Mouse (Mus musculus): Measurements from ENCODE around the gene Cadps. TPM values are rescaled to one million over a fixed set of nuclear protein-coding genes. Genes with fewer than 3 reads are reported as not detected.

Cadps gene
- total and polyA plus RNA-seq, 2 experiments: under 0.01 TPM; not detected in 1

- no peak overlapping the region for H3K9ac ChIP-seq (ENCODE audit: low read depth, low read length)
- no peaks in the 10 kb centered on the region for H3K79me2 ChIP-seq (ENCODE audit: control insufficient read depth, insufficient read depth, low read length)
- H3K27ac ChIP-seq (replicated peaks; ENCODE audit: insufficient read depth, low read depth, low read length): no peak overlapping the region
- no peaks in the 10 kb centered on the region for H3K36me3 ChIP-seq (ENCODE audit: control insufficient read depth, insufficient read depth, low read length)
- no peak for TF ChIP-seq CTCF (IDR thresholded peaks at IDR 0.05; ENCODE audit: low read depth, low read length)
- no peak for TF ChIP-seq POLR2A (IDR thresholded peaks at IDR 0.05; ENCODE audit: extremely low read depth, insufficient read depth, low read length)
- H3K4me1 ChIP-seq (ENCODE audit: control insufficient read depth, insufficient read depth, low read length): no peaks in the 10 kb centered on the region
- H3K27me3 ChIP-seq (ENCODE audit: control insufficient read depth, insufficient read depth, low read length): no peaks in the 10 kb centered on the region
- DNase-seq (ENCODE audit: extremely low read depth, low read depth, low spot score): no peak
- H3K4me3 ChIP-seq (ENCODE audit: insufficient read depth, low read depth, low read length): no peak overlapping the region
Measured at GRCm38 (mm10) chr14:12549290-12549689, 273.6 kb downstream of the Cadps start.

- Histone ChIP-seq H3K4me1 (ENCODE audit: control insufficient read depth, insufficient read depth, low read length) (no peaks in the 10 kb centered on the region), H3K79me2 (ENCODE audit: control insufficient read depth, insufficient read depth, low read length) (no peaks in the 10 kb centered on the region), H3K4me3 (ENCODE audit: insufficient read depth, low read depth, low read length) (no peak overlapping the region), H3K27me3 (ENCODE audit: control insufficient read depth, insufficient read depth, low read length) (no peaks in the 10 kb centered on the region), H3K9ac (ENCODE audit: low read depth, low read length) (no peak overlapping the region), H3K27ac (replicated peaks; ENCODE audit: insufficient read depth, low read depth, low read length) (no peak overlapping the region), H3K36me3 (ENCODE audit: control insufficient read depth, insufficient read depth, low read length) (no peaks in the 10 kb centered on the region)
- TF ChIP-seq CTCF (IDR thresholded peaks at IDR 0.05; ENCODE audit: low read depth, low read length): no peak
- no peak for DNase-seq (ENCODE audit: extremely low read depth, low read depth, low spot score)
- WGBS: 96% methylated on average over 4 of the region's 4 CpGs
Measured at GRCm38 (mm10) chr14:12547496-12547895, 275.4 kb downstream of the Cadps start.

- H3K27me3 ChIP-seq (ENCODE audit: control insufficient read depth, insufficient read depth, low read length): no peaks in the 10 kb centered on the region
- H3K9ac ChIP-seq (ENCODE audit: low read depth, low read length): no peak overlapping the region
- TF ChIP-seq POLR2A (IDR thresholded peaks at IDR 0.05; ENCODE audit: extremely low read depth, insufficient read depth, low read length) (no peak), CTCF (IDR thresholded peaks at IDR 0.05; ENCODE audit: low read depth, low read length) (no peak)
- H3K27ac ChIP-seq (replicated peaks; ENCODE audit: insufficient read depth, low read depth, low read length): no peak overlapping the region
- 49% methylated on average over 2 of the region's 2 CpGs for WGBS
- H3K36me3 ChIP-seq (ENCODE audit: control insufficient read depth, insufficient read depth, low read length): no peaks in the 10 kb centered on the region
- H3K79me2 ChIP-seq (ENCODE audit: control insufficient read depth, insufficient read depth, low read length): no peaks in the 10 kb centered on the region
- no peaks in the 10 kb centered on the region for H3K4me1 ChIP-seq (ENCODE audit: control insufficient read depth, insufficient read depth, low read length)
- H3K4me3 ChIP-seq (ENCODE audit: insufficient read depth, low read depth, low read length): no peak overlapping the region
- DNase-seq (ENCODE audit: extremely low read depth, low read depth, low spot score): no peak
Measured at GRCm38 (mm10) chr14:12541733-12542132, 281.1 kb downstream of the Cadps start.

- H3K79me2 ChIP-seq (ENCODE audit: control insufficient read depth, insufficient read depth, low read length): no peaks in the 10 kb centered on the region
- H3K36me3 ChIP-seq (ENCODE audit: control insufficient read depth, insufficient read depth, low read length): no peaks in the 10 kb centered on the region
- DNase-seq (ENCODE audit: extremely low read depth, low read depth, low spot score): no peak
- H3K27ac ChIP-seq (replicated peaks; ENCODE audit: insufficient read depth, low read depth, low read length): no peak overlapping the region
- no peak overlapping the region for H3K9ac ChIP-seq (ENCODE audit: low read depth, low read length)
- H3K27me3 ChIP-seq (ENCODE audit: control insufficient read depth, insufficient read depth, low read length): no peaks in the 10 kb centered on the region
- TF ChIP-seq CTCF (IDR thresholded peaks at IDR 0.05; ENCODE audit: low read depth, low read length): no peak
- no peak for TF ChIP-seq POLR2A (IDR thresholded peaks at IDR 0.05; ENCODE audit: extremely low read depth, insufficient read depth, low read length)
- WGBS: 77% methylated on average over 5 of the region's 5 CpGs
- no peaks in the 10 kb centered on the region for H3K4me1 ChIP-seq (ENCODE audit: control insufficient read depth, insufficient read depth, low read length)
- H3K4me3 ChIP-seq (ENCODE audit: insufficient read depth, low read depth, low read length): no peak overlapping the region
Measured at GRCm38 (mm10) chr14:12539071-12539470, 283.8 kb downstream of the Cadps start.

GRCm38 (mm10) chr14:12531101-12531500 is 291.8 kb downstream of the Cadps start:
- Histone ChIP-seq H3K4me1 (ENCODE audit: control insufficient read depth, insufficient read depth, low read length) (no peaks in the 10 kb centered on the region), H3K27ac (replicated peaks; ENCODE audit: insufficient read depth, low read depth, low read length) (no peak overlapping the region), H3K27me3 (ENCODE audit: control insufficient read depth, insufficient read depth, low read length) (no peaks in the 10 kb centered on the region), H3K36me3 (ENCODE audit: control insufficient read depth, insufficient read depth, low read length) (no peaks in the 10 kb centered on the region), H3K79me2 (ENCODE audit: control insufficient read depth, insufficient read depth, low read length) (no peaks in the 10 kb centered on the region), H3K4me3 (ENCODE audit: insufficient read depth, low read depth, low read length) (no peak overlapping the region), H3K9ac (ENCODE audit: low read depth, low read length) (no peak overlapping the region)
- 24% methylated on average over 1 of the region's 1 CpGs for WGBS
- TF ChIP-seq POLR2A (IDR thresholded peaks at IDR 0.05; ENCODE audit: extremely low read depth, insufficient read depth, low read length) (no peak), CTCF (IDR thresholded peaks at IDR 0.05; ENCODE audit: low read depth, low read length) (no peak)
- DNase-seq (ENCODE audit: extremely low read depth, low read depth, low spot score): no peak

GRCm38 (mm10) chr14:12530554-12530953 is 292.3 kb downstream of the Cadps start:
- Histone ChIP-seq H3K27me3 (ENCODE audit: control insufficient read depth, insufficient read depth, low read length) (no peaks in the 10 kb centered on the region), H3K9ac (ENCODE audit: low read depth, low read length) (no peak overlapping the region), H3K4me1 (ENCODE audit: control insufficient read depth, insufficient read depth, low read length) (no peaks in the 10 kb centered on the region), H3K27ac (replicated peaks; ENCODE audit: insufficient read depth, low read depth, low read length) (no peak overlapping the region), H3K79me2 (ENCODE audit: control insufficient read depth, insufficient read depth, low read length) (no peaks in the 10 kb centered on the region), H3K4me3 (ENCODE audit: insufficient read depth, low read depth, low read length) (no peak overlapping the region), H3K36me3 (ENCODE audit: control insufficient read depth, insufficient read depth, low read length) (no peaks in the 10 kb centered on the region)
- 59% methylated on average over 3 of the region's 3 CpGs for WGBS
- no peak for DNase-seq (ENCODE audit: extremely low read depth, low read depth, low spot score)
- TF ChIP-seq CTCF (IDR thresholded peaks at IDR 0.05; ENCODE audit: low read depth, low read length): no peak
- TF ChIP-seq POLR2A (IDR thresholded peaks at IDR 0.05; ENCODE audit: extremely low read depth, insufficient read depth, low read length): no peak
